Mouse (Mus musculus) ES-Bruce4 (cell line): ENCODE measurements at regions not wholly inside any gene's neighbourhood (a gene's known extent, or its start where the extent isn't known, plus 50 kb on each side); places are given as distances from the start of the nearest gene placed in this dataset.

ENCODE experiments used
- CTCF ChIP-seq: IDR thresholded peaks from one replicate; pipeline ENCODE4 v1.8.1; 2011; ENCODE audit warnings: low read depth, low read length
- EP300 ChIP-seq: IDR thresholded peaks from 2 replicates; pipeline ENCODE4 v1.6.1; 2011; ENCODE audit warnings: low read depth, low read length; ENCODE audit not compliant: insufficient read depth
- POLR2A ChIP-seq: IDR thresholded peaks from one replicate; pipeline ENCODE4 v1.8.1; 2011; ENCODE audit warnings: low read length; ENCODE audit not compliant: insufficient read depth

DNA sequence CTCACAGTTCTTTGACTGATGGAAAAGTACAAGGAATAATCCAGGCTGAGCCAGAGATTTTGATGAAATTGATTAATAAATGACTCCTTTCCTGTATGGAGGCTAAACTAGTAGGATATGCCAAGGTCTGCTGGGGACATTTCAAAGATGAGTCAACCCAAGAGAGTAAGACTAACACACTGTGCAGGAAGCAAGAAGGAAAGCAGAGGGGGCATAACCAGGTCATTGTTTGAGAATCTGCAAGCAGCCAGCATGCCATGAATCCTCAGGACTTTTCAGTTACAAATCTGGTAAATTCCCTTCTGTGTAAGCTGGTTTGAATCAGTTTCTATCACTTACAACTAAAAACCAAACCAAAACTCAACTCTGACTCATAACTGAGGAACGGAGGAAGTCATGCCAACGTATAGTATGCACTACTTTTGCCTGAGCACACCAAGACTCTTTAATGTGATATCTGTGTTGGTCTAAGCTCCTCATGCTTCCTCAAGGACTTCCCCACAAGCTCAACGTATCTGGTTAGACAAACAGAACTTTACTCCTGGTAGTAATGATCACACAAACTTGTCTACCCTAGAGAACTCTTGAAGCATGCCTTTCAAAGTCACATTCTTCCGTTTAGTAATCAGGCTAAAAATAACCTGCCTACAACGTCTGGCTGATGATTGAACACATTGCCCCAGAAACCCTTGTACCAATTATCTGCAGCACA is 314.0 kb upstream of the Adamts9 start:
- no peak for TF ChIP-seq CTCF
- no peak for TF ChIP-seq POLR2A
- TF ChIP-seq EP300, result no peak
